Mouse (Mus musculus) ovary, postnatal 10 days (tissue): Measurements from ENCODE around the gene Nell1.

ENCODE experiments used
- DNase-seq: peaks from one replicate; pipeline ENCODE4 v3.0.0; 2022; ENCODE audit warnings: low spot score

The Nell1 gene

DNA sequence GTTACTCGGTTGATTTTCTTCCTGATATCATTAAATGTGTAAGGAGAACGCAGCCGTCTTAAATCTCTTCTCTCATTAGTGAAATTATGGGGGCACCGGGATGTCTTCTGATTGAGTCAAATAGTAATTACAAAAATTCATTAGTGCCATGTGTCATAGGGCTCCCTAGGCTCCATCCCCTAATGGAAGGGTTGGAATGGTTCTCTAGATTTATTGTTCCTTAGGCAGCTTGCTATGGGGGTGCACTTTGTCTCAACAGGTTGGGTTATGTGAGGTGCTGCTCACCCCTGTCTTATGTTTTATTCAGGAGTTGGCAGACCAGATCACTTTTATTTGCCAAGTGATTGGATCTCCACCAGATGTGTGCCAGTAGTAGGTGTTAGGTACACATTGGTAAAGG is 75.5 kb downstream of the Nell1 start:
- DNase-seq = no peak

DNA sequence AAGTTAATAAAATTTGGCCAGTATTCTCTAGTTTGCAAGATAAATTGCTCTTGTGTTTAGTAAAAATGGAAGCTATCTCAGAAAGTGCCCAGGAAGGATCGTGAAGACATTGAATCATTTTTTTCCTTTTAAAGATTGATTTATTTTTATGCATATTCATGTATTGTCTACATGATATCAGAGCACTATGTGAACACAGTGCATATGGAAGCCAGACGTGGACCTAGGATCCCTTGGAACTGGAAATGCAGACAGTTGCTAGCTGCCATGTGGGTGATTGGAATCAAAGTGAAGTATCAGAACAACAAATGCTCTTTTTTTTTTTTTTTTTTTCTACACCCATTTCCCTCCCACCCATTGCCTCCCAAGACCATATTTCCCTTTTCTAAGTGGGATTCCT is 79.0 kb downstream of the Nell1 start:
- no peak for DNase-seq

DNA sequence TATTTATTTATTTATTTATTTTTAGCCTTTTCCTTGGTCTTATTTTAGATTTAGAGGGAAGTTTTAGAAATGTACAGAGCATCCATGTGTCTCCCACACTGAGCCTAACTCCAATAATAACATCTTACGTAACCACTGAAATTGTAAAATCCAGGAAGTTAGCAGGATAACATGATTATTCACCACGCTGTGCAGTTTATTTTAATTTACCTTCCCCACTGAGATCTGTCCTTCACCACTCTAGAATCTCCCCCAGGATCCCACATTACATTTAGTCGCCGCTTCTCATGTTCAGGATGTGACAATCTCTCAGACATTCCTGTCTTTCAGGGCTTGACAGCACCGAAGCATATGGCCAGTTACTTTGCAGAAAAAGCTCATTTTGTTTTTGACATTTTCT is 119.8 kb downstream of the Nell1 start:
- no peak for DNase-seq

DNA sequence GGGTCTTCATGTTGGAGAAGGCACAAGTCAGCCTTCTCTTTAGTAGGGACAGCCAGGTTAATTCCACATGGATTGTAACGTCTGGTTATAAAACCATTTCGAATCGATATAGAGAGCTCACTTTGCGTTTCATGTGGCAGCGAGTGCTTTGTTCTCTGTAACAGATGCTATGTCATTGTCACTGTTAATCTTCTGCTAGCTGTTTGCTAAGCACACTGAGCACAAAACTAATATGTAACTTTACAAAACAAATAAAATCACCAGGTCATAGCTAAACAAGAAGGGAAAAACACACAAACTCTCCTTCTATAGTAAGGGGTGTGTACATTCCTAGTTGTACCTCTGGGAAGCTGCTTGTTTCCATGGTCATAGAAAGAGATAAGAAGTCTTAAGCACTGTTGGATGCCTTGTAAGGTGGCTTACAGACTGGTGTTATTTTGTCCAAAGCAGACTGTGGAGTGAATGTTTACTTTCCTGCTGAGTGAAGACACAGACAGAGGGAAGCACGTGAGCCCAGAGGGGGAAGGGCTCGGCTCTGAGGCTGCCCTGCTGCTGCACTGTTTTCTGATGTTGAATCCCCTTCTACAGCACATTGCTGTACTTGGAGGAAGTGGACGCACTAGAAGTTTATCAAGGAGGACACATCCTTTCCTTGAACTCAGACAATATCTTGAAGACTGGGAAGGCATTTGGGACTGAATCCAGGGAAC is 131.1 kb downstream of the Nell1 start:
- no peak for DNase-seq

DNA sequence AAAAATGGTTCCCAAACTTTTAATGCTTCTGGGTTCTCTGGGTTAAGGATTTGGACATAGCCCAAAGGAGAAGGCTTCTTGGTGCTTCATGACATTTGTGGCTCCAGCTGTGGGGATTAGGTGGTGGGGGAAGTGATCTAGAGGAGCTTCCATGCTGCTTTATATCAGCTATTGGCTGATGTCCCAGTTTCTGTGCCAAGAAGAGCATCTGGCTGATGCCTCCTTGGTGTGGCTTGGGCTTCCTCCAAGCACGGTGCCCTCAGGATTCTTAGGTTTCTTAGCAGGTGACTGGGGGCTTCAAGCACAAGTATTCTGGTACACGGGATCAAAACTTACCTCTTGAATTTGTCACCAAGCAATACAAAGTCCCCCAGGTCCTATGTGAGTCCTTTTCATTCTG is 132.6 kb downstream of the Nell1 start:
- DNase-seq = no peak

DNA sequence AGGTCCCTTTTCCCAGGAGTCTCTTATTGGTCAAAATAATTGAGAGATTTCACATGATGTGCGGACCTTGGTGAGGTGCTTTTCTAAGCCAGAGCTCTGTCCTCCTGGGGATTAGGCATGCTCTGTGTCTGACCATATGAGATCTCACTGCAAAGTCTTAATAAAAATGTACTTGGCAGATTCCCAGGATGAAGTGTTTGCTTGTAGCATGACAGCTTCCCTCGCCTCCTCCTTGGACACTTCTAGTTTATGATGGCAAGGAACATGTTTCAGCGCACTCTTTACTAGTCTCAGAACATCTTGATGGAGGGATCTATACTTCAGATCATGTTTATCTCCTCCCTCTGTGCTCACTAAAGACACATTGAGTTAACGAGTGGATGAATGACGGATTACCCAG is 143.7 kb downstream of the Nell1 start:
- no peak for DNase-seq

DNA sequence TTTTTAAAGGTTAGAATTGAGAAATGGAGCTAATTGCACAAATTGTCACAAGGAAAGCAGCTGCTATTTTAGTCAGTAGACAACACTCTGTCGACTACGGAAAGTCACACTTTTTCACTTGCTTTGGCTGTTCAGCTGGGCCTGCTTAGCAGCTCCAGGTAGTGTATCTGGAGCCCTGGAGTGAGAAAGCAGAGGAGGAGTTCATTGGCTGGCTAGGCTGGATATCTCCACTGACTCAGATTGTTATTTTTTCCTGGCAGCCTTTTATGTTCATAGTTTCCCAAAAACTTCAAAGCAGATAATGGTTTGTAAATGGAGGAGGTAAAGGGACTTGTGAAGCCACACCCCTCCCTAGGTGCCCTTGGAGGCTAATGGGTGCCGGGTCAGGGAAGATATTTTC is 163.0 kb downstream of the Nell1 start:
- DNase-seq = no peak

DNA sequence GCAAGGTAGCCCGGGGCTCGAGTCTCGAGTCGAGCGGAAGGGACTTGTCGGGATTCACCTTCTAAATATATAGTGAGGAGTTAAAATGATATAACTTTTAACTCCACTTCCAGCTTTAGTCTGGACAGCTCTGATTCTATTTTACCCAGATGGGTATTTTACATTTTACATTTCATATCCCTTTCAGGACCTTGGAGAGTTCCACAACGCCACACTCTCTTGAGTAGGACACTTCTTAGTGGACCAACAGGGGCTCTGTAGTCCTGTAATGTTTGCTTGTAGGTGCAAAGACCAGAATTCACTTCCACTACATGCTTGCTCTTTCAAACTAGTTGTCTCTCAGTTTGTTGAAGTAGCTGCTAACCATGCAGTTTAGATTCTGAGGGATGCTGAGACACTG is 174.7 kb downstream of the Nell1 start:
- DNase-seq = no peak

DNA sequence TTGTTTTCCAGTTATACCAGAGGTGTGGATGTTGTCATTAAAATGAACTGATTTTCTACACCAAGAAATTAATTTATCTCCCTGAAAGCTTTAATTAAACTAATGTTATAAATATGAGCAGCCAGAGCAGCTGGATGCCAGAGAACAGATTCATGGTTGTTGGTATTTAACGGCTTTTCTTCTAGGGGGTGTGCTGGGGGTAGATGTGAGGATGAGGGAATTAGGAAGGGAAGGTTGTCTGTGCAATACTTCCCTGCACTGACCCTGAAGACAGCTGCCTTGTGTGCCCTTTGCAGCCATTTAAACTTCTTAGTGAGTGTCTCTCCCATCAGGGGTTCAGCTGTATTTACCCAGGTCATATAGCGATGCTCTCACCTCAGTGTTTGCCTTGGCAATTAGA is 176.2 kb downstream of the Nell1 start:
- no peak for DNase-seq

DNA sequence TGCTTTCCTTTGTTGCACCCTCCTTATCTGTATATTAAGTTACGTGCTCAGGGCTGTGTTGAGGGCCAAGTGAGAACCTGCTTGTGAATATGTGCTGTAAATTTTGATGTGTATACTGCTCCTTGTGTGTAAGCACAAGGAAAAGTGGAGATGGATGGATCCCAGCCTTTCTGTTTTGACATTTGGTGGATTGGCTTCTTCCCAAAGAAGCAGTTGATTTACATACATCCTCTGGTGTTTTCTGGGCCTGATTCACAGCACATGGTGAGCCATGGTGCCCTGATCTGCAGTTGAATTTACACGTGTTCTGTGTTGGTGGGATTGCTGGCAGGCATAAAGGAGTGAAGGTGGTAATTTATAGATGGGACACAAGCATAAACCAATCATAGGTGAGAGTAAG is 179.0 kb downstream of the Nell1 start:
- no peak for DNase-seq

DNA sequence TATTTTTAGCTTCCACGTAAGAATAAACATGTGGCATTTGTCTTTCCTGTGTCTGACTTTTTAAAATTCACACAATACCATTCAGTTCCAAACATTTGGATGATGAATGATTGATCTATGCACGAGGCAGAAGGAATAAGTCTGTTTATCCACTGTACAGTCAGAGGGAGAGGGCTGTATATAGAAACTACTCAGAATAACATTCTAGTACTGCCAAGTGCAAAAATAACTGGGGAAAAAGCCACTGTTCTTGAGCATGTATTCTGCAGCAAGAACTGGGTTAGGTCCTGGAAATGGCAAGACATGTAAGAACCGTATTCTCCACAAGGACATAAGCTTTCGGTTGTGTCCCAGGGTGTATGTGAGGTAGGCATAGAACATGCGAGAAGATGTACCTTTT is 187.9 kb downstream of the Nell1 start:
- DNase-seq = no peak

DNA sequence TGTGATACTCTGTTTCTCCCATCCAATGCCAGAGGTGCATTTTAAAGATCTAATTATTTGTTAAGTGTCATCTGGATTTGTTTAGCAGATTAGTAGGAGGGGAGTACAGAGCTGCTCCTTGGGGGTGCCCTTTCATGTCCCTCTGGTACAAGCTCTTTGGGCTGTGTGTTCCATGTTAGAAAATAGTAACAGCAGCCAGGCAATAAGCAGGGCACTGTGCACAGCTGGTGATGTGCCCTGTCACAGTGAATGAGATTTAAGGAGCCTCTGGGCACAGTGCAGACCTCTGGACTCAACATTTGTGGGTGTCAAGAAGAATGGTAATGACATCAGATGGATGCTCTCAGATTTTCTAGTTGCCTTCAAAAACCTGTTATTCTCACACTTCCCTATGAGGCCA is 194.1 kb downstream of the Nell1 start:
- DNase-seq = no peak

DNA sequence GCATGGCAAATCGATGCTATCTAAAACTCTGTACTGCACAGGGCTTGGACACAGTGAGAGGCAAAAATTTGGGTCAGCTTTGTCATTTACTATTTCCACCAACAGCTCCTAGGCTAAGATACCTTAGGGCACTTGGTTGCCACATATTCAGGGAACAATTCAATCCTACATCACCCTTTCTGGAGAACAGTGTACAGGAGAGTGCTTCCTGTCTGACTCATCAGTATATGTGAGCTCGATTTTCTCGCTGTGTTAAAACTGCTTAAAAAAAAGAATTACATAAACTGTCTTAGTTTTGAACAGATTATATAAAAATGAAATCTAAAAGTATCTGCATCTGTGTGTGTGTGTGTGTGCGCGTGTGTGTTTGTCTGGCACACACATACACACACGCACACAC is 211.6 kb downstream of the Nell1 start:
- DNase-seq = no peak

DNA sequence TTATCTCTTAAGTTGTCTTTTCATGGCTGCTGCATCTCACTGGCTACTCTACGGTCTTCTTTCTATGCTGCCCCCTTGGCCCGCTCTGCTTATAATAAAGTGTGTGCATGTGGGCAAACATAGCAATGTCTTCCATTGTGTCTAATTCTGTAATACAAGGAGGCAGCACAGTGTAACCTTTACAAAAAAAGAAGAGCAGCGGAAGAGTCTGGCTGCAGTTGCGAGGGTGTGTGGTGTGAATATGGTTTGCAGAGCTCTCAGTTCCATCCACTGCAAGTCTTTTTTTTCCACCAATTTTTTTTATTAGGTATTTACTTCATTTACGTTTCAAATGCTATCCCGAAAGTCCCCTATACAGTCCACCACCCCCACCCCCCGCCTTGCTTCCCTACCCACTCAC is 219.3 kb downstream of the Nell1 start:
- DNase-seq = no peak

DNA sequence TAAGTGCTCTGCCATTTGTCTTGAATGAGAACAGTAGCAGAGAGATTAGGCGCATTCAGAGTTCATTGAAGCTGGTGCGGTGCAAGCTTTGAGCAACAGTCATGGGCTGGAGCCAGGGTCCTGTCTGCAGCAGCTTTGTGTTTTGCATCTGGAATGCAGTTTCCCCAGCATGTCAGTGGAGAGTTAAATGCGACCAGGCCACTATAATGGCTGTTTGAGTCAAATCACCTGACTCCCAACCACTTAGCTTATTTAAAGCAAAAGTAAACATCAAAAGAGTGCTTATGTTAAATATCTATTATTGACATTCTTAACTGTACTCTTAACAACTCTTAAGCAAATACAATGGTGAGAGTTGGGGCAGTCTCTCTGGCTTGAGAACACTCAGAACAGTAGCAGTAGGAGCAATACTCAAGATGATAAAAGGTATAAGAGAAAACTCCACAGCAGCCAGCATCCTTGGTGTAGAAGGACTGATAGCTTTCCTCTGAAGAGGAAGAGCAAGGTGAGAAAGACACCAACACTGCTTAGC is 220.5 kb downstream of the Nell1 start:
- DNase-seq = no peak

DNA sequence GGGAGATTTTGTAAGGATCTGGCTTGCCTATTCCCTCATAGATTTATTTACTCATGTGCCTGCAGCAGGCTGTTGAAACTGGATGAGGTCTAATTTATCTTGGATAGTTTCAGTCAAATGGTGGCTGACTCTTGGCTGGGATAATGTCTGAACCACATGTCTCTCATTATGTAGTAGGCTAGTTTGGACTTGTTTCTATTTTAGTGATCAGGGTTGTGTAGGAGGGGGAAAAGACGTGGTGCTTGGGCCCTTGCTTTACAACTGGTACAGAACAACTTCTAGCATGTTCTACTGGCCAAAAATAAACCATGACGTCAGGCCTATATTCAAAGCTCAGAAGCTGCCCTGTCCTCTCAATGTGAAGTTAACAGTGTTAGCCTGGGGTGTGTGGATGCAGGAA is 230.6 kb downstream of the Nell1 start:
- DNase-seq = no peak

DNA sequence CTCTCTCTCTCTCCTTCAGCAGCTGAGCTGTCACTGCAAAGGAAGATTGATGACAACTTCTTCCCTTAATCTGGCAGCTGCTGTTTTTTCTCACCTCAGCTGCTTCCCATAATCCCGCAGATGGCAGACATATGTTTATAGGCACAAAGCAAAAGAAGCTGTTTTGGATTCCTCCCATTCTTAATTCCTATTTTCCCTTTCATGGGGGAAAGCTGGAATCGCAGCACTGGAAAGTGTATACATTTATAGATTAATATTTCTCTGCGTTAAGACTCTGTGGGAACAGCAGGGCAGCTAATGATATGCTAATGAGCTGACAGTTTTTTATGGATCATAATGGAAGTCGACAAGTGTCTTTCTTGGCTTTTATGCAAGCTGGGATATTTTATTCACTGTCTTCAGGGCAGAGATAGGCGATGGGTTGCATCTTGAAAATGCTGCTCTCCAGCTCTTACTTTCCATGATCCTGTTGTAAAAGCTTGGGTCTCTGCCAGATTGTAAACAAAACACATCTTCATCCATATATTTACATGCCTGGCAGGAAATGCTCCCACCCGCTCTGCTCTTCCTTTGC is 236.1 kb downstream of the Nell1 start:
- no peak for DNase-seq

DNA sequence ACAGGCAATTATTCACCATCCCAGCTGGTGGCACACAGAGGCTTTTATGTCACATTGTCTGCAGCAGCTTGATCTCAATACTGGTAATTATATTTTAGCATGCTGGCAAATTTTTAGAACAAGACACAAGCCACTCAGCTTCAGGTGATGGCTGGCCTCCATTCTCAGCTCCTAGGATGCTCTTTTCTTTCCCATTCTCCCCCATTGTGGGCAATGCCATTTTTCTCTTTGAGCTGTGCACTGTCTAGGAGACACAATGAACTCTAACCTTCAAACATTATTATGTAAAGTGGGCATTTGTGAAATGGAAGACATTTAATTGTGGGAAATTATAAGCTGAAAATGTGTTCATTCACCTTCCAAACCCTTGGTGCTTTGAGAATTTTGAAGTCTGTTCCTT is 247.2 kb downstream of the Nell1 start:
- no peak for DNase-seq

DNA sequence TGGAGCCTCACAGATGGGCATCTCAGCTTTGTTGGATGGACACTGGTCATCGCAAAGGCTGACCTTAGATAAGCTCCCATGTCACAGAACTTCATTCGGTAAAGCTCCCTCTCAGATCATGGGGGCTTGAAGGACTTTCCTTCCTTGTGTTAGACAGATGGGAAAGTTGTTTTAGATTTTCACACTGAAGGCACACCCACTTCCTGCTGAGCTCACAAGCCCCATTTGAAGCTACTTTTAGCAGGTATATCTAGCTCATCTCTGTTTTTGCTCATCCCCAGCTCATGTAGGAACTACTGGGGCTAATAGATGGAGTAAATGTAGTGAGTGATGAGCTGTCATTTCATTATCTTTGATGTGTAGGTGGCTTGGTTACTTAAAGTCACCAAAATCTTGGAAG is 252.0 kb downstream of the Nell1 start:
- DNase-seq = no peak

DNA sequence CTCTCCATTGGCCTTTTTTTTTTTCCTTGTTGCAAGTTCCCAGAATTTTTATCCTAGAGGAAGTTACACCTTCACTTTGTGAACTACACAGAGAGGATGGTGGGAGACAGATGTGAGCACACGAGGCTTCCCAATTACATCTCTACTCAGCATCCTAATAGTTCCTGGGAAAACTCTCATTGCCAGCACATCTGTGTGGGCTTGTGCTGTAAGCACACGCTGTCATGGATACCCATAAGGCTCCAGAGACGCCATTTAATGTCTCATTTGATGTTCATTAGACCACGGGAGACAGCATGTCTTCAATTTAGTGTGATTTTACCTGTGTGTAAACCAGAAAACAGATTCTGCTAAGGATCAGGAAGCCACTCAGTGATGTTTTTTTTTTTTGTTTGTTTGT is 253.6 kb downstream of the Nell1 start:
- DNase-seq = no peak

DNA sequence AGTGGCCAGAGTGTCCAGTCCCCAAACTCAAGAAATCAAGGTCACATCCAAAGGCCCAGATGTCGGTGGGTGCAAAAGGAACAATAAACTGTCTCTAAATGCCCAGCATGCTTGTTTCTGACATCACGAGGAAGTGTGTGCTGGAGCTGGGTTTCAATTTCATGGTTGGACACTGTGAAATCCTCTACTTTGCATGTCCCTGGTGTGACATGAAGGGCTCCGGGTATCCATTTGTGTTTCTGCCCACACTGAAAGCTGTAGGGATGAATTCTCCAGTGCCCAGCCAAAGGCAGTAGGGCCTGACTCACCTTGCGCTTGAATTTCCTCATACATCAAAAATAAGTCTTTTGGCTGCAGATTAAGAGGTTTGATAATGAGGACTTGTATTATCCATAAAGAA is 266.5 kb downstream of the Nell1 start:
- DNase-seq = no peak

DNA sequence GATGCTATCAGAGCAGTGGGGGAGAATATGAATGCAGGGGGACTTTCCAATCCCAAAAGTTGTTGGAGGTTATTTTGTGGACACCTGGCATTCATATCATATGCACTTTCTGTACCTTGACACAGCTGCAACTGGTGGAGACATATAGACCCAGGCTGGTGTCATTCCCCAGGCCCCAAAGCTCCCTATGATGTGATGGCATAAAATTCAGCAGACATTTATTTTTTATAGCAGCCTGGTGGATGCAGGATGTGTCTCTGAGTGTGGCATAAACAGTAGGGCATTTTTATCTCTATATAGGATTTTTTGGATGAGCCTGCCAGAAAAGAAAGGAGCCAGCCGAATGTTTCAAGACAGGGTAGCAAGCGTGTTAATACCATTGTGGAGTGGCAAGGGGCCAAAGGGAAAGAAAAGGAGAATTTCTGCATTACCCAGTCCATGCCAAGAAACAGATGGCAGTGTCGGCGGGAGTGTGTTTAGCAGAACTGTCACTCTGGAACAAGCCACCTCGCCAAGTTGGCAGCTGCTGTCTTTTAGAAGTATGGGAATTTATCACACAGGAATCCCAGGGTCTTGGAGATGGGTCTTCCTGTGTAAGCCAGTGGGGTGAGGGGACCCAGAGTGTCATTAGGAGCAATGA is 267.1 kb downstream of the Nell1 start:
- DNase-seq = no peak

DNA sequence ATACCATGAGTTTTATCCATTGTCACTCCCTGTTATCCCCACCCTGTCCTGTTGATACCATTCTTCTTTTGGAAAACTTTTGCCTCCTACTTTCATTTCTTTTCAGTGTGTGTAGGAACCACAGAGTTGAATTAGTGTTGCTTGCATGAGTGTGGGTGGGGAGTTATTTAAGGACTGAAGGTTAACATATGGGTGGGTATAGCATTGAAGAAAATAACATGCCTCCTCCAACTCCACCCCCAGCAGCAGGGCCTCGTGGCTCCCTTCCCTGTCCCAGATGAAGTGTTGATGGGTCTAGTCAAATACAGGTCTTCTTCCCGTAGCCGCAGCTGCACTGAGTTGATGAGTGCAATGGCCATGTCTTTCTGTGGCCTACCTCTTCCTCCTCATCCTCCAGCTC is 278.5 kb downstream of the Nell1 start:
- DNase-seq = no peak

DNA sequence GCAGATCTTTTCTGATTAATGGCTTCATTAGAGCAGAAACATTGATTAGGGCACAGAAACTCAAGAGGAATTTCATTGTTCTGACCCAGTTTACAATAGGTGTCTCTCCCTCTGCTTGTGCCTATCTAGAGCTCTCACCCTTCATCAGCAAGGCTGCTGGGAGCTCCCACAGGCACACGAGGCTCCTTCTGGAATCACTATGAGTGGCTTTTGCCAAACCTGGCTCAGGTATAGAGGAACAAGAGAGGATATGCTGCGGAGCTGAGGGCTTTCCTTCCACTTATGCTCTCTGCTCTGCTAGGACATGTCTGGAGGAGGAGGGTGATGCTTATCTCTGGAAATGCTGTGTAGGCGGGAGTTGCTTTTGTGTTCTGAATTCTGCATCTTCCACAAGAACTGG is 285.4 kb downstream of the Nell1 start:
- DNase-seq = no peak
